In the genomic region with DNA sequence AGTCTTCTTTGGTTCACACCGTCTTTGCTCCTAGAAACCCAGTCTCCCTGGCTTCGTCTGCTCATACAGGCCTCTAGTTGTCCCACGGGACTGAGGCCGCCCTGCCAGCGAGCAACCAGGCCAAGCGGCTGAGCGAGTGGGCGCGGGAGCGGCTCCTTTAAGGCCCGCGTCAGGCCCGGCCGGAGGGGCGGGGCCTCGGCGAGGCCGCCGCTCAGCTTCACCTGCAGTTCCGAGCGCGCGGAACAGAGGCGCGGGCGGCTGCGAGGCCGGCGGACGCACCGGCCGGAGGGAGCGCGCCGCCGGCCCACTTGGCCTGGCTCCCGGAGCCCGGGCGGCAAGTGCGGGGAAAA, we compare ENCODE assay signal across 9 mouse cellular contexts. TPM values are rescaled to one million over a fixed set of nuclear protein-coding genes. Genes with fewer than 3 reads are reported as not detected.
DNase-seq lines count a peak whose midpoint lies in the region; ATAC-seq lines count a peak whose summit lies in the region.
"Had no signal": no experiment of that assay in that cellular context is flagged by ENCODE, and none has a peak within 500 bp of the region (broad histone marks: within the 10 kb centered on the region; RNA-seq: fewer than 3 reads in every experiment).

A gene (plus strand): TSS at position 241 of the 350 bp plus-strand sequence.

- peak within 1 kb of the TSS; percentile 81 for H3K4me3 ChIP-seq in forebrain, embryonic 13.5 days
- H3K4me3 ChIP-seq in liver, embryonic 13.5 days (replicated peaks): peak within 1 kb of the TSS; percentile 50
- peak within 1 kb of the TSS; percentile 71 for H3K4me3 ChIP-seq in neural tube, embryonic 12.5 days

- peaks cover 35% of the 10 kb centered on the region for H3K4me1 ChIP-seq in forebrain, embryonic 13.5 days
- no peaks in the 10 kb centered on the region for H3K4me1 ChIP-seq in liver, embryonic 13.5 days (replicated peaks)
- peaks cover 22% of the 10 kb centered on the region for H3K4me1 ChIP-seq in neural tube, embryonic 12.5 days

- H3K27me3 ChIP-seq in forebrain, embryonic 13.5 days: peaks cover 8% of the 10 kb centered on the region; the same call in 1 of the 2 replicates
- peaks cover 55% of the 10 kb centered on the region for H3K27me3 ChIP-seq in liver, embryonic 13.5 days
- peaks cover 25% of the 10 kb centered on the region for H3K27me3 ChIP-seq in neural tube, embryonic 12.5 days (replicated peaks)

- intact Hi-C loops in heart, postnatal 14 days (cut with DNase I): loop anchor here (10.0 kb wide), 1 partner anchor 433 kb away; no protein-coding TSS in a partner anchor

- peak; percentile 59 to 70 for DNase-seq in urinary bladder, adult 18-20 months (ENCODE audit: low spot score in 2 of 2)
- no peak for DNase-seq in urinary bladder, adult 2 months (ENCODE audit: low spot score)
- DNase-seq in heart, postnatal 14 days: peak; percentile 71 to 79
- DNase-seq in kidney, postnatal 36 days: peak; percentile 74 to 86
- DNase-seq in liver, embryonic 13.5 days: no peak
- DNase-seq in c-Kit-positive CD71-positive TER-119-positive erythroid progenitor cells, embryonic 14.5 days (ENCODE audit: low spot score): no peak

- H3K9me3 ChIP-seq in forebrain, embryonic 13.5 days (replicated peaks): no peaks in the 10 kb centered on the region
- H3K9me3 ChIP-seq in liver, embryonic 13.5 days (replicated peaks): no peaks in the 10 kb centered on the region
- no peaks in the 10 kb centered on the region for H3K9me3 ChIP-seq in neural tube, embryonic 12.5 days

- peaks cover 8% of the 10 kb centered on the region; the same call in 1 of the 2 replicates for H3K36me3 ChIP-seq in forebrain, embryonic 13.5 days (ENCODE audit: poor library complexity, severe bottlenecking)
- no peaks in the 10 kb centered on the region for H3K36me3 ChIP-seq in liver, embryonic 13.5 days
- no peaks in the 10 kb centered on the region for H3K36me3 ChIP-seq in neural tube, embryonic 12.5 days
- H3K36me3 ChIP-seq: G1E had no signal

- H3K27ac ChIP-seq in forebrain, embryonic 13.5 days: peak within 1 kb of the TSS; percentile 88
- H3K27ac ChIP-seq in liver, embryonic 13.5 days: no peak within 1 kb of the TSS
- H3K27ac ChIP-seq in neural tube, embryonic 12.5 days: peak within 1 kb of the TSS; percentile 42; the same call in 1 of the 2 replicates

- H3K4me2 ChIP-seq in forebrain, embryonic 13.5 days: peak within 1 kb of the TSS; percentile 93
- peak within 1 kb of the TSS; percentile 68 for H3K4me2 ChIP-seq in liver, embryonic 13.5 days
- H3K4me2 ChIP-seq in neural tube, embryonic 12.5 days (replicated peaks): peak within 1 kb of the TSS; percentile 66

- WGBS in forebrain, embryonic 13.5 days: under 1% methylated on average over 40 of the region's 40 CpGs
- WGBS in liver, embryonic 13.5 days (ENCODE audit: insufficient replicate concordance): under 1% methylated on average over 40 of the region's 40 CpGs
- WGBS in neural tube, embryonic 12.5 days: under 1% methylated on average over 40 of the region's 40 CpGs

- ATAC-seq in forebrain, embryonic 13.5 days: peak; percentile 90
- peak; percentile 34; the same call in 1 of the 2 replicates for ATAC-seq in liver, embryonic 13.5 days (ENCODE audit: low read depth)
- ATAC-seq in neural tube, embryonic 12.5 days (ENCODE audit: low FRiP score, low read depth): peak; percentile 89

- H3K9ac ChIP-seq in forebrain, embryonic 13.5 days: peak within 1 kb of the TSS; percentile 87
- H3K9ac ChIP-seq in liver, embryonic 13.5 days: no peak within 1 kb of the TSS
- H3K9ac ChIP-seq in neural tube, embryonic 12.5 days: peak within 1 kb of the TSS; percentile 83

RNA-seq across cellular contexts. Expression of the gene that starts here (rescaled TPM):
- 3.1 and 4.6 TPM in 2 replicates for polyA plus RNA-seq in urinary bladder, adult 2 months (2012; rRNA removed)
- 30.3 and 43.6 TPM in 2 replicates for polyA plus RNA-seq in forebrain, embryonic 13.5 days (2015; fragmentation: Nextera tagmentation; extraction: Ambion mirVana)
- 1 to 10 TPM; 1.1 TPM for total RNA-seq in heart, postnatal 14 days (2021)
- polyA plus RNA-seq in liver, embryonic 13.5 days (2015; fragmentation: Nextera tagmentation; extraction: Ambion mirVana): 0.16 and 0.28 TPM in 2 replicates
- polyA plus RNA-seq in neural tube, embryonic 12.5 days (2016; fragmentation: Nextera tagmentation; extraction: Ambion mirVana): 19.1 and 22.6 TPM in 2 replicates
- polyA plus RNA-seq: G1E had no signal

Comparison
In these comparisons a context has a peak if more than half of its experiments do, and no peak if none do; other contexts are left out.
1. DNase-seq: peak in urinary bladder, adult 18-20 months (2 of 2), heart, postnatal 14 days (2 of 2) and kidney, postnatal 36 days (2 of 2); none in urinary bladder, adult 2 months (single experiment), liver, embryonic 13.5 days (single experiment) and c-Kit-positive CD71-positive TER-119-positive erythroid progenitor cells, embryonic 14.5 days (single experiment).
2. Peak in ATAC-seq, H3K4me3 ChIP-seq and H3K4me2 ChIP-seq in liver, embryonic 13.5 days; RNA of the gene not detected or under 1 TPM.
3. ATAC-seq: peak in every context shown above with its lines; median percentile 90 in forebrain, embryonic 13.5 days; 89 in neural tube, embryonic 12.5 days; 34 in liver, embryonic 13.5 days.
4. Peak in every context shown above with its lines, with median percentiles within 50 percentile points of each other: H3K4me2 ChIP-seq and H3K4me3 ChIP-seq.